Mouse (Mus musculus) limb, embryonic 13.5 days (tissue): Measurements from ENCODE around the gene Zfp518a. TPM values are rescaled to one million over a fixed set of nuclear protein-coding genes. Genes with fewer than 3 reads are reported as not detected.

ENCODE experiments used
- ATAC-seq: fragments of 200-750 bp; cut with Nextera tagmentation; 2 replicates; pipeline ENCODE4 v1.8.0; 2017; ENCODE audit warnings: low read depth, moderate number of reproducible peaks, moderate TSS enrichment; ENCODE audit not compliant: low FRiP score
- H3K27ac ChIP-seq: fragments of 300-500 bp; sonication (generic); 2 replicates; pipeline ENCODE4 v1.5.1; 2015; ENCODE audit warnings: inconsistent platforms, mild to moderate bottlenecking, moderate library complexity
- H3K27me3 ChIP-seq: fragments of 300-500 bp; sonication (generic); 2 replicates; pipeline ENCODE4 v1.6.1; 2015; ENCODE audit warnings: mild to moderate bottlenecking, inconsistent platforms
- H3K36me3 ChIP-seq: fragments of 300-500 bp; sonication (generic); 2 replicates; pipeline ENCODE4 v1.6.1; 2015; ENCODE audit warnings: inconsistent platforms, mild to moderate bottlenecking, moderate library complexity
- H3K4me1 ChIP-seq: fragments of 300-500 bp; sonication (generic); 2 replicates; pipeline ENCODE4 v1.6.1; 2015; ENCODE audit warnings: inconsistent platforms
- H3K4me2 ChIP-seq: fragments of 300-500 bp; sonication (generic); replicated peaks from 2 replicates; pipeline ENCODE4 v1.6.1; 2015; ENCODE audit warnings: inconsistent platforms, mild to moderate bottlenecking, moderate library complexity
- H3K4me3 ChIP-seq: fragments of 300-500 bp; sonication (generic); 2 replicates; pipeline ENCODE4 v1.5.1; 2015; ENCODE audit warnings: moderate library complexity, mild to moderate bottlenecking, inconsistent platforms
- H3K9ac ChIP-seq: fragments of 300-500 bp; sonication (generic); 2 replicates; pipeline ENCODE4 v1.6.1; 2015; ENCODE audit warnings: mild to moderate bottlenecking, inconsistent platforms
- H3K9me3 ChIP-seq: fragments of 300-500 bp; sonication (generic); 2 replicates; pipeline ENCODE4 v1.6.1; 2016; ENCODE audit warnings: inconsistent platforms
- WGBS: fragments of 180-500 bp; shearing (Covaris S2); methylation state at CpG from one replicate; pipeline ENCODE4 v1.1.7; 2015; 5-methylcytosine and 5-hydroxymethylcytosine counted together
- polyA plus RNA-seq: library from polyadenylated mRNA; unstranded; fragments of >200 nt; fragmentation: Nextera tagmentation; extraction: Ambion mirVana; gene quantifications from 2 replicates; pipeline ENCODE4 v1.2.1, GENCODE M21; 2015

Gene Zfp518a
- 9.9 and 10.2 TPM in 2 replicates for polyA plus RNA-seq

DNA sequence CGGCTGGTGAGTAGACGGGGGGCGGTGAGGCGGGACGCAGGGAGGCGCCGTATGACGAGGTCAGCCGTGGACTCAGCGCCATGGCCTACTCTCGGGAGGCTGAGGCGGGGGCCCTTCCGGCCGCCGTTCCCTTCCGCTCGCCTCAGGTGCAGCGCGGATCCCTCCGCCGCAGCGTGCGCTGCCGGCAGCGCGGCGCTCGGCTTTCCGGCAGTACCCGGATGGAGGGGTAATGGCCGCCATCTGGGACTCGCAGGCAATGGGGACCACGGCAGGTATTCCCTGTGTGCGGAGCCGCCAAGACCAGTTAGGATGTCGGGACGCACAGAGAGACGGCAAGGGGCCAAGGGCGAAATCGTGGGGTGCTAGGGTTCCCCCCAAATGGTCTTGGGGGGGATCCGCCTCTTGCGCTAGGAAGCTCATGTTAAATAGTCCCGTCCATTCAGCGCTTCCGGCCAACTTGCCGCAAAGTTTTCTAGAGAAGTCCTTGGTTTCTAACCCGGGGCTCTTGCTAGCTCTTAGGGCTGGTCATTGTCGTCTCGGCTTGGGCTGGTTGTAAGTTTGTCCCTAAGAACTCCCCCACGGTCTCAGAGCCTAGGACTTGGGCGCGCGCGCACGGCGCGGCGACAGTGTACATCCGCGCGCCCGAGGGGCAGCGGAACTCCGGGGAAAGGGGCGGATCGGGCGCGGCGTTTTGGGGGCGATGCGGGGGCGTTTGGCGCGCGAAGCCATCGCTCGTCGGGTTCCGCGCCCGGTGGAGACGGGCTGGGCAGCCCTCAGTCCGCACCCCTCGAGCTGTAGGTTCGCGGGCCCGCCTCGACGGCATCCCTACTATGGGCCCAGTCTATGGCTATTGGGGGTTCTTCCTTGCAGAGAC is at the start of gene Zfp518a:
Zfp518a (plus strand) TSS at position 187 of the 874 bp plus-strand sequence.
- Histone ChIP-seq H3K4me1 (no peaks in the 10 kb centered on the region), H3K9me3 (0 out of 2 replicates have a peak, but pooled peaks cover 6% of the 10 kb centered on the region), H3K27ac (peak within 1 kb of the TSS; percentile 96), H3K9ac (peak within 1 kb of the TSS; percentile 77), H3K36me3 (no peaks in the 10 kb centered on the region; the same call in 1 of the 2 replicates), H3K4me2 (peak within 1 kb of the TSS; percentile 67), H3K27me3 (peaks cover 26% of the 10 kb centered on the region), H3K4me3 (peak within 1 kb of the TSS; percentile 72)
- under 1% methylated on average over 86 of the region's 89 CpGs for WGBS
- peak; percentile 90 for ATAC-seq

DNA sequence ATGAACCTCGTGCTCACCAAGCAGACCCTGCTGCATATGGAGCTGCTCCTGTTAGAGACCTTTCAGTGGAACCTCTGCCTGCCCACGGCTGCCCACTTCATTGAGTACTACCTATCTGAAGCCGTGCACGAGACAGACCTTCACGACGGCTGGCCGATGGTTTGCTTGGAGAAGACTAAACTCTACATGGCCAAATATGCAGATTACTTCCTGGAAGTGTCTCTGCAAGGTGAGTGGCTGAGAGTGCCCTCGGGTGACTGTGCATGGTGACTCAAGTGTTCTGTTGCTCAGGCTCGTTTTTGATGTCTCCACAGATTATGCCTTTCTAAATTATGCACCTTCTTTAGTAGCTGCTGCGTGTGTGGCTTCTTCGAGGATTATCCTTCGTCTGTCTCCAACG is 49.8 kb upstream of the Zfp518a start:
- ATAC-seq, result no peak
- no peak overlapping the region for H3K4me2 ChIP-seq
- H3K9ac ChIP-seq, result no peak overlapping the region
- no peaks in the 10 kb centered on the region for H3K27me3 ChIP-seq
- no peaks in the 10 kb centered on the region for H3K9me3 ChIP-seq
- peaks cover 84% of the 10 kb centered on the region for H3K36me3 ChIP-seq
- 0 out of 2 replicates have a peak, but pooled peaks cover 3% of the 10 kb centered on the region for H3K4me1 ChIP-seq
- 92% methylated on average over 13 of the region's 13 CpGs for WGBS
- H3K27ac ChIP-seq, result no peak overlapping the region
- H3K4me3 ChIP-seq, result no peak overlapping the region

DNA sequence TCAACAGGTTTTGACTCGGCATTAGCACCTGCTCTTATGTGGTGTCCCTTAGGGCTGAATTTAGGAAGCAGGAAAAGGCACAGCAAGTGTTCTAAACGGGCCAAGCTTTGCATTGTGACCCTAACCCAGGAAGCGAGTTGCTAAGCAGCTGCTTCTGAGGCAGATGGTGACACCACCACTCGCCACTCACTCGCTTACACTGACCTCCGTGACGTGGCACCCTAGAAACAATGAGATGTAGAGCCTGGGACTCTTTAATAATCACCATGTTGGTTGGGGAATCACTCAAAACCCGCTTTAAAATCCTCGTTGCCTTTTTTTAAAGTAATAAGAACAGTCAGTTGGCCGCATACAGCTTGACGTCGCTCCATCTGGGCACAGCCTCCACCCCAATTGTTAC is 45.1 kb upstream of the Zfp518a start:
- Histone ChIP-seq H3K9ac (no peak overlapping the region), H3K36me3 (peaks cover 58% of the 10 kb centered on the region), H3K4me1 (no peaks in the 10 kb centered on the region), H3K27ac (0 out of 2 replicates have a peak overlapping the region, but pooled peaks have one; percentile 15), H3K4me3 (no peak overlapping the region), H3K4me2 (no peak overlapping the region), H3K27me3 (no peaks in the 10 kb centered on the region), H3K9me3 (no peaks in the 10 kb centered on the region)
- ATAC-seq, result no peak; the same call in 1 of the 2 replicates
- WGBS, result 89% methylated on average over 12 of the region's 12 CpGs

DNA sequence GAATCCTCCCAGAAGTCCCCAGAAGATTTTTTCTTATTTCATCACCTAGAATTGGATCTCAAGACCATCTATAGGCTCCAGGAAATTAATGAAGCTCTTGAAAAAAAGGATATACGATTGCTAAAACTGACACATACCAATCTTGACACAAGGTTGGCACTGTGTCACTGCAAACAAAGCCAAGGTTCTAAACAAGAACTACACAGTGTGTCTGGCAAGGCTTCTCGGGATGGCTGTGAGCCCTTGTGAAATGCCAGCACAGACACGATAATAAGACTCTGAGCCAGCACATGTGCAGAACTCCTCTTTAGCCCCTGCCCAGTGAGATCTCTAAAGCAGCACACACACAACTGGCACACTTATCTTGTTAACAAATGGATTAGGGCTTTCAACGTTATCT is 35.0 kb upstream of the Zfp518a start:
- Histone ChIP-seq H3K4me3 (no peak overlapping the region), H3K4me2 (no peak overlapping the region), H3K4me1 (no peaks in the 10 kb centered on the region), H3K27me3 (peaks cover 8% of the 10 kb centered on the region; the same call in 1 of the 2 replicates), H3K36me3 (no peaks in the 10 kb centered on the region), H3K27ac (no peak overlapping the region), H3K9me3 (no peaks in the 10 kb centered on the region), H3K9ac (no peak overlapping the region)
- 72% methylated on average over 4 of the region's 4 CpGs for WGBS
- no peak for ATAC-seq

DNA sequence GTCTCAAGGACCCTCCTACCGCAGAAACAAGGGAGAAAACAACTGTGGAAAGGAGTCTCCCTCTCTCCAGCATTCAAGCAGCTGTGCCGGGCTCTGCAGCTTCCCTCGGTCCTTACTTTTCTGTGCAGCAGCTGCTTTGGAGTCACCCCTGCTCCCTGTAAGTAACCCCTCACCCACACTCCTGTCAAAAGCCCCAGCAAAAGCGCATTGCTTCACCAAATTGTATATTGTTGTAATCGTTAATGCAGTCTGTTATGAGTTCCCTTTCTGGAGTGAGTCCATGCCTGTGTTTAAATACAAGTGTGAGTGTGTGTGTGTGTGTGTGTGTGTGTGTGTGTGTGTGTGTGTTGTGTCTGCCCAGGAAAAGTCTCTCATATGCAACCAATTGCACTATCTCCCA is 26.2 kb upstream of the Zfp518a start:
- no peak overlapping the region for H3K4me2 ChIP-seq
- H3K27me3 ChIP-seq, result peaks cover 27% of the 10 kb centered on the region
- WGBS, result 33% methylated on average over 5 of the region's 5 CpGs
- no peaks in the 10 kb centered on the region for H3K4me1 ChIP-seq
- no peaks in the 10 kb centered on the region for H3K9me3 ChIP-seq
- no peaks in the 10 kb centered on the region for H3K36me3 ChIP-seq
- no peak overlapping the region for H3K4me3 ChIP-seq
- no peak overlapping the region for H3K9ac ChIP-seq
- ATAC-seq, result no peak
- no peak overlapping the region for H3K27ac ChIP-seq

DNA sequence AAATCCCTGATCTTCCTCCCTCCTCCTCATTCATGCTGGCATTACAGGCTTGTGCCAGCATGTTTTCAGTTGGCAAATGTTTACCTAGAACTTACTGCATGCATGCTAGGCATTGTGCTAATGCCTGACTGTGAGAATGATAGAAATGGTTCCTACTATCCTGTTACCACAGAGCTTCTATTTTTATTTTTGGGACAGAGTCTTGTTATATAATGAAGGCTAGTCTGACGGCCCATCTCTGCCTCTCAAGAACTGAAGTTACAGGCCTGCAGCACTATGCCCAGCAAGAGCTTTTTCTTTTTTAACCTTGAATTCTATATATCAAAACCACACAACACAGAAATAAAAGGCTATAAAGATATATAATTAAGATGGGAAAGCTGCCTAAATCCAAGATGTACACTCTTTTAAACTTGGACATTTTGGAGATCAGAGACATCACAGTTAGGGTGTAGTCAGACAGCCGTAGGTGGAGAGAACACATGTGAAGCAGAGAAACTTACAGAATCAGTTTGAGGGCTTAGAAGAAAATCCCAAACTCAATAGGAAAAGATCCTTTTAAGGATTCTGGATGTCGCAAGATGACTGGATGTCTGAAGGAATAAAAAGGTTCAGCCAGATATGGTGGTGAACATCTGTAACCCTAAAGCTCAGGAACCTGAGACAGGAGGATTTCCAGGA is 24.9 kb upstream of the Zfp518a start:
- Histone ChIP-seq H3K4me3 (no peak overlapping the region), H3K27ac (no peak overlapping the region), H3K4me2 (no peak overlapping the region), H3K9me3 (no peaks in the 10 kb centered on the region), H3K4me1 (no peaks in the 10 kb centered on the region), H3K36me3 (no peaks in the 10 kb centered on the region), H3K27me3 (peaks cover 25% of the 10 kb centered on the region), H3K9ac (no peak overlapping the region)
- no peak for ATAC-seq
- WGBS, result 88% methylated on average over 3 of the region's 3 CpGs

DNA sequence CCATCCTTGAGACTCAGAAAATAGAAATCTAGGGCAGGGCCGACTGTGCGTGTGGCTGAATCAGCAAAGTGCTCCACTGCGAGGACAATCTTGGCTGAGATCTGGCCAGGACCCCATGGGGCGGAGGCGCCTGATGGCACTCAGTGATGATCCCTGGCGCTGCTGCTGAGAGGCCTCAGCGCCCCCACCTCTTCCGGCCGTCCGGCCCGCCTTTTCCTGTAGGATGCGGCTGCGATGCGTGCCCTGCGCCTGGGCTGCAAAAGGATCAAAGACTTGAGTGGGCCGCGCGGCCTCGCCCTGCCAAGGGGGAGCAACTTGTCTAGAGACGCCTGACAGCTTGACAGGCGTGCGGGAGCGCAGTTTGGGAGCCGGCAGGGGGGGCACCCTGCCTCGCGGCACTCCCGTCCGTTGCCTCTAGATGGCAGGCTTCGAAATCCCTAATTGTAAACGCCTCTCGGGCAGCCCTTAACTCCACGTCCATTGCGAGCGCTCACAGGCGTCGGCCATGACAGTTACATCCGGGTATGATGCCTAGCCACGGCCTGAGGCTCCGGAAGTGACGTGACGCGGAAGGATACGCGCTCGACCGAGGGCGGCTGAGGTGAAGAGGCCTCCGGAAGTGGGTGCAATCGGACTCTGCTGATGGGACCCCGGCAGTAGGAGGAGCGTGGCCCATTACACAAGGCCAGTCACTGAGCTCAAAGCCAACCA is 21.4 kb upstream of the Zfp518a start:
- 2% methylated on average over 51 of the region's 51 CpGs for WGBS
- peak; percentile 95 for ATAC-seq
- H3K4me1 ChIP-seq, result no peaks in the 10 kb centered on the region
- H3K27ac ChIP-seq, result peak overlapping the region; percentile 23; the same call in 1 of the 2 replicates
- H3K36me3 ChIP-seq, result no peaks in the 10 kb centered on the region
- peak overlapping the region; percentile 51 for H3K4me3 ChIP-seq
- H3K27me3 ChIP-seq, result peaks cover 44% of the 10 kb centered on the region
- peak overlapping the region; percentile 53 for H3K9ac ChIP-seq
- H3K4me2 ChIP-seq, result peak overlapping the region; percentile 65
- no peaks in the 10 kb centered on the region for H3K9me3 ChIP-seq

DNA sequence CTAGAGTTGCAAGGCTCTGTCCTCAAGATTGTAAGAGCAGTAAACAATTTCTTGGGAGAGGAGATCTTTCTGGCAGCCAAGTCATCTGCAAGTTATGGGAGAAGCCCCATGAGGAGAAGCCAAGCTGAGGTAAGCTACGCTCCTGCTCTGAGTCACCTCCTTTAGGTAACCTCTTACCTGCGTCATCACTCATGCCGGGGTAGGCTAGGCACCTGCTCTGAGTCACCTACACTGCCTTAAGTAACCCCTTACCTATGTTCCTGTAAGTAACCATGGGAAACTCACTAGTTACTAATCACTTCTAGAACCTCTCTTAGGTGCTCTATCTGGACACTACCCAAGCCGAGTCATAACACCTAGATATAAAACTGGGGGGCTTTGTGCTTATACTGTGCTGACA is 12.8 kb upstream of the Zfp518a start:
- no peak overlapping the region for H3K27ac ChIP-seq

DNA sequence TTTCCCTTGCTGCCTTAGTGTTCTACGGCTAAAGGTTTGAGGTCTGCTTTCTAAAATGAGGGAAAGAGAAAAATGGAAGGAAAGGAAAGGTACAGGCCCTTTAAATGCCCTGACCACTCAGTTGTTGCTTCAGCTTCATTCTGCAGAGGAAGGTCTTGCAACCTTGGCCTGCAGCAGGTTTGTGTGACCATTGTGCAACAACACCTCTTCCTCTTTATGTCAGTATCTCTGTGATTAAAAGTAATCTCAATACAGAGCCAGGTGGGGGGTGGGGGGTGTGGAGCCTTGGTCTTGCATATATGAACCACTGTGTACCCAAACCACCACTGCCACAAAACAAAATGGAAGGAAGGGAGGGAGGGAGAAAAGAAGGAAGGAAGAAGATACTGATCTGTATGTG is 5.6 kb upstream of the Zfp518a start:
- 93% methylated on average over 1 of the region's 1 CpGs for WGBS
- peaks cover 55% of the 10 kb centered on the region for H3K27me3 ChIP-seq

More for the DNA sequence above, 12.8 kb upstream of the Zfp518a start:
- H3K9me3 ChIP-seq, result no peaks in the 10 kb centered on the region
- H3K4me3 ChIP-seq, result no peak overlapping the region
- ATAC-seq, result no peak
- WGBS, result 84% methylated on average over 4 of the region's 4 CpGs
- no peak overlapping the region for H3K9ac ChIP-seq
- peaks cover 74% of the 10 kb centered on the region for H3K27me3 ChIP-seq
- H3K4me1 ChIP-seq, result no peaks in the 10 kb centered on the region
- H3K36me3 ChIP-seq, result no peaks in the 10 kb centered on the region
- H3K4me2 ChIP-seq, result no peak overlapping the region

DNA sequence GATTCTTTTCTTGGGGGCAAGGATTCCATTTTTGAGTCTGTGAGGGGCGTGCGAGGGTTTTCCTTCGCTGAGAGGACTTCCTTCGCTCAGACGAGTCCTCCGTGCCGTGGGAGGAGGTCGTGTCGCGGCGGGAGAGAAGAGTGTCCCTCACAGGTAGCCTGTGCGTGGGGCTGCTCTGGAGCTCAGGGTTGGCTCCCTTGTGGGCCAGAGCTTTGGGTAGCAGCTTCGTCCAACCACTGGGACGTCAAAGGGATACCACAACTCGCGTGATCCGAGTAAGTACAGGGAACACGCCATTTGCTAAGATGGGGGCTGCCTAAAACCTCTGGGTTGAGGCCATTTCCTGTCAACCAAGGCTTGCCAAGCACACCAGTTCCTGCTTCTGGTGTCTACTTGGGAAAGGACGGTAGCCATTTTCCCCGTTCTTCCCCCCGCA is 416 bp upstream of the Zfp518a start:
- ATAC-seq, result peak; percentile 38; the same call in 1 of the 2 replicates
- Histone ChIP-seq H3K4me1 (no peaks in the 10 kb centered on the region), H3K27ac (peak overlapping the region; percentile 96), H3K4me3 (peak overlapping the region; percentile 72), H3K27me3 (peaks cover 30% of the 10 kb centered on the region), H3K9ac (peak overlapping the region; percentile 77), H3K9me3 (0 out of 2 replicates have a peak, but pooled peaks cover 6% of the 10 kb centered on the region), H3K4me2 (peak overlapping the region; percentile 67), H3K36me3 (no peaks in the 10 kb centered on the region; the same call in 1 of the 2 replicates)
- 54% methylated on average over 21 of the region's 21 CpGs for WGBS

More for the DNA sequence above, 5.6 kb upstream of the Zfp518a start:
- no peak for ATAC-seq
- H3K4me3 ChIP-seq, result no peak overlapping the region
- no peaks in the 10 kb centered on the region for H3K36me3 ChIP-seq
- H3K4me2 ChIP-seq, result no peak overlapping the region
- no peaks in the 10 kb centered on the region for H3K4me1 ChIP-seq
- H3K9ac ChIP-seq, result no peak overlapping the region
- H3K27ac ChIP-seq, result no peak overlapping the region
- 0 out of 2 replicates have a peak, but pooled peaks cover 3% of the 10 kb centered on the region for H3K9me3 ChIP-seq

DNA sequence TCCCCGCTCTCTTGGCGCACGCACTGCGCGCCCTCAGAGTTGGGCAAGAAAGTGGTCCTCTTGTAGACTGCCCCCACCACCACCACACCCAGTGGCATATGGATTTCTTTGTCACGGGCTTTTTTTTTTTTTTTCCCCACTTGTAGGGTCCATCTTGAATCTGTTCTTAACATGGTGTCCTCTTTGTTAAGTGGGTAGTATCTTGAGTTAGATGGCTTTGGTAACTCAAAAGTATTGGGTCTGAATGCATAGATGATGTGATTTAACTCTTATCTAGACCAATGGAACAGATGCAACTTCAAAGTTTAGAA is 843 bp downstream of the Zfp518a start:
- Histone ChIP-seq H3K9me3 (0 out of 2 replicates have a peak, but pooled peaks cover 6% of the 10 kb centered on the region), H3K9ac (peak overlapping the region; percentile 77), H3K36me3 (no peaks in the 10 kb centered on the region; the same call in 1 of the 2 replicates), H3K27ac (peak overlapping the region; percentile 96), H3K4me3 (peak overlapping the region; percentile 72), H3K4me2 (peak overlapping the region; percentile 67), H3K4me1 (no peaks in the 10 kb centered on the region), H3K27me3 (peaks cover 22% of the 10 kb centered on the region)
- WGBS, result 0% methylated on average over 6 of the region's 6 CpGs
- ATAC-seq, result no peak; the same call in 1 of the 2 replicates
